Mouse (Mus musculus) stomach, embryonic 15.5 days (tissue): Measurements from ENCODE around the gene Il20rb. TPM values are rescaled to one million over a fixed set of nuclear protein-coding genes. Genes with fewer than 3 reads are reported as not detected.

ENCODE experiments used
- ATAC-seq: fragments of 200-750 bp; cut with Nextera tagmentation; 2 replicates; pipeline ENCODE4 v1.8.0; 2017; ENCODE audit warnings: low read depth, moderate number of reproducible peaks, moderate TSS enrichment; ENCODE audit not compliant: insufficient read depth, low FRiP score
- H3K27ac ChIP-seq: fragments of 300-500 bp; sonication (generic); 2 replicates; pipeline ENCODE4 v1.5.1; 2015; ENCODE audit warnings: mild to moderate bottlenecking, inconsistent platforms
- H3K27me3 ChIP-seq: fragments of 300-500 bp; sonication (generic); replicated peaks from 2 replicates; pipeline ENCODE4 v1.6.1; 2015; ENCODE audit warnings: inconsistent platforms
- H3K36me3 ChIP-seq: fragments of 300-500 bp; sonication (generic); 2 replicates; pipeline ENCODE4 v1.6.1; 2015; ENCODE audit warnings: inconsistent platforms
- H3K4me1 ChIP-seq: fragments of 300-500 bp; sonication (generic); 2 replicates; pipeline ENCODE4 v1.6.1; 2015; ENCODE audit warnings: inconsistent platforms
- H3K4me2 ChIP-seq: fragments of 300-500 bp; sonication (generic); 2 replicates; pipeline ENCODE4 v1.6.1; 2015; ENCODE audit warnings: mild to moderate bottlenecking, inconsistent platforms
- H3K4me3 ChIP-seq: fragments of 300-500 bp; sonication (generic); replicated peaks from 2 replicates; pipeline ENCODE4 v1.5.1; 2015; ENCODE audit warnings: inconsistent platforms
- H3K9ac ChIP-seq: fragments of 300-500 bp; sonication (generic); 2 replicates; pipeline ENCODE4 v1.6.1; 2015; ENCODE audit warnings: inconsistent platforms
- H3K9me3 ChIP-seq: fragments of 300-500 bp; sonication (generic); 2 replicates; pipeline ENCODE4 v1.6.1; 2016; ENCODE audit warnings: inconsistent platforms
- WGBS: fragments of 180-500 bp; shearing (Covaris S2); methylation state at CpG from one replicate; pipeline ENCODE4 v1.1.7; 2015; 5-methylcytosine and 5-hydroxymethylcytosine counted together
- polyA plus RNA-seq: library from polyadenylated mRNA; unstranded; fragments of >200 nt; fragmentation: Nextera tagmentation; extraction: Ambion mirVana; gene quantifications from 2 replicates; pipeline ENCODE4 v1.2.1, GENCODE M21; 2015

Gene Il20rb
- polyA plus RNA-seq: 1.4 TPM in 2 replicates

DNA sequence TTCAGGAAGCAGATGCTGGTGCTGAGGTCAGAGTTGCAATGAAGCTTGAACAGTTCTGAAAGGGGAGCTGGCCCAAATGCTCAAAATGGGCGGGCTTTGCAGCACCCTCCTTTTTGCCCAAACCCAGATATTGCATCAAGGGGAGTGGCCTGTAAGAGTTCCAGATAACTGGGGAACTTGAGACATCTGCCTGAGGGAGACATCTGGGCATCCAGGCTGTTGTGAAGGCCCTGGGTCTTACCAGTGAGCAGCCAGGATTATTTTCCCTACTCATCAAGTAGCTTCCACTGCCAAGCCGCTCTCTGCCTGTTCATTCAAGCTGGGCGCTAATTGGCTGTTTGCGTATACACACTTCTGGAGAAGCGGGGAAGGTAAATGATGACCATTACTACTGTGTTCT, at the start of gene Il20rb:
Gene Il20rb (minus strand): TSS at position 358 of the 400 bp plus-strand sequence.
- no peak within 1 kb of the TSS for H3K27ac ChIP-seq
- H3K4me2 ChIP-seq: no peak within 1 kb of the TSS
- no peaks in the 10 kb centered on the region for H3K9me3 ChIP-seq
- H3K27me3 ChIP-seq: no peaks in the 10 kb centered on the region
- 0 out of 2 replicates have a peak, but pooled peaks cover 8% of the 10 kb centered on the region for H3K4me1 ChIP-seq
- 81% methylated on average over 5 of the region's 5 CpGs for WGBS
- H3K36me3 ChIP-seq: no peaks in the 10 kb centered on the region
- H3K4me3 ChIP-seq: no peak within 1 kb of the TSS
- no peak within 1 kb of the TSS for H3K9ac ChIP-seq
- ATAC-seq: no peak

GRCm38 (mm10) chr9:100535618-100536262, 49.2 kb upstream of the Il20rb start:
- no peak overlapping the region for H3K4me3 ChIP-seq
- no peaks in the 10 kb centered on the region for H3K27me3 ChIP-seq
- H3K27ac ChIP-seq: no peak overlapping the region
- no peak overlapping the region for H3K9ac ChIP-seq
- no peaks in the 10 kb centered on the region for H3K36me3 ChIP-seq
- WGBS: 86% methylated on average over 2 of the region's 2 CpGs
- no peaks in the 10 kb centered on the region for H3K9me3 ChIP-seq
- no peaks in the 10 kb centered on the region for H3K4me1 ChIP-seq
- no peak; the same call in 1 of the 2 replicates for ATAC-seq
- H3K4me2 ChIP-seq: no peak overlapping the region

GRCm38 (mm10) chr9:100534686-100535085, 48.1 kb upstream of the Il20rb start:
- ATAC-seq: no peak

GRCm38 (mm10) chr9:100532847-100533505, 46.4 kb upstream of the Il20rb start:
- H3K4me2 ChIP-seq: no peak overlapping the region
- 55% methylated on average over 3 of the region's 3 CpGs for WGBS

More at GRCm38 (mm10) chr9:100534686-100535085, 48.1 kb upstream of the Il20rb start:
- H3K9me3 ChIP-seq: no peaks in the 10 kb centered on the region
- no peaks in the 10 kb centered on the region for H3K27me3 ChIP-seq
- H3K36me3 ChIP-seq: no peaks in the 10 kb centered on the region
- H3K27ac ChIP-seq: no peak overlapping the region
- no peak overlapping the region for H3K4me2 ChIP-seq
- WGBS: 87% methylated on average over 3 of the region's 3 CpGs
- no peaks in the 10 kb centered on the region for H3K4me1 ChIP-seq
- no peak overlapping the region for H3K4me3 ChIP-seq
- no peak overlapping the region for H3K9ac ChIP-seq

GRCm38 (mm10) chr9:100531296-100531695, 44.7 kb upstream of the Il20rb start:
- Histone ChIP-seq H3K4me2 (no peak overlapping the region), H3K4me3 (no peak overlapping the region), H3K9ac (no peak overlapping the region), H3K27ac (no peak overlapping the region), H3K4me1 (no peaks in the 10 kb centered on the region), H3K36me3 (no peaks in the 10 kb centered on the region), H3K9me3 (no peaks in the 10 kb centered on the region), H3K27me3 (no peaks in the 10 kb centered on the region)
- WGBS: 68% methylated on average over 1 of the region's 1 CpGs
- no peak for ATAC-seq

More at GRCm38 (mm10) chr9:100532847-100533505, 46.4 kb upstream of the Il20rb start:
- H3K4me3 ChIP-seq: no peak overlapping the region
- no peak overlapping the region for H3K27ac ChIP-seq
- H3K36me3 ChIP-seq: no peaks in the 10 kb centered on the region
- no peak for ATAC-seq
- no peak overlapping the region for H3K9ac ChIP-seq
- H3K9me3 ChIP-seq: no peaks in the 10 kb centered on the region
- H3K4me1 ChIP-seq: no peaks in the 10 kb centered on the region
- no peaks in the 10 kb centered on the region for H3K27me3 ChIP-seq

GRCm38 (mm10) chr9:100525225-100525624, 38.6 kb upstream of the Il20rb start:
- 81% methylated on average over 2 of the region's 2 CpGs for WGBS

DNA sequence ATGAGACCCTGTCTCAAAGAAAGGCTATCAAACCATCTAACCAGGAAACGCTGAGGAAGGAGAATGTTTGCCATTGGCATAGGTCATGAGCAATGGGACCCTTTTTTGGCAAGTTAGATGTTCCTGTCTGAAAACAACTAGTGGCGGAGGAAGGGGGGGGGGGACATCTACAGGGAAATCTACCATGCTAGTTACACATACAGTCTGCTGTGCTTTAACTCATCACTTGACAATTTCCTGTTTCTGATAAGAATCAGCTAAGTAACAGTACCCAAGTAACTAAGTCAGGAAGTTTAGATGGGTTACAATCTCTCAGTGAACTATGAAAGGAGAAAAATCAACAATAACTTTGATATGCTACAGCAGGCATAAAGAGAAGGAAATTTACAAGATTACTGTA, 35.4 kb upstream of the Il20rb start:
- ATAC-seq: no peak
- WGBS: 63% methylated on average over 2 of the region's 2 CpGs
- no peaks in the 10 kb centered on the region for H3K4me1 ChIP-seq
- no peak overlapping the region for H3K27ac ChIP-seq
- no peaks in the 10 kb centered on the region for H3K9me3 ChIP-seq
- H3K4me2 ChIP-seq: no peak overlapping the region
- no peaks in the 10 kb centered on the region for H3K27me3 ChIP-seq
- H3K36me3 ChIP-seq: no peaks in the 10 kb centered on the region
- H3K9ac ChIP-seq: no peak overlapping the region
- no peak overlapping the region for H3K4me3 ChIP-seq

More at GRCm38 (mm10) chr9:100525225-100525624, 38.6 kb upstream of the Il20rb start:
- Histone ChIP-seq H3K36me3 (no peaks in the 10 kb centered on the region), H3K4me3 (no peak overlapping the region), H3K4me2 (no peak overlapping the region), H3K27ac (no peak overlapping the region), H3K4me1 (no peaks in the 10 kb centered on the region), H3K9me3 (no peaks in the 10 kb centered on the region), H3K9ac (no peak overlapping the region), H3K27me3 (no peaks in the 10 kb centered on the region)
- no peak for ATAC-seq

DNA sequence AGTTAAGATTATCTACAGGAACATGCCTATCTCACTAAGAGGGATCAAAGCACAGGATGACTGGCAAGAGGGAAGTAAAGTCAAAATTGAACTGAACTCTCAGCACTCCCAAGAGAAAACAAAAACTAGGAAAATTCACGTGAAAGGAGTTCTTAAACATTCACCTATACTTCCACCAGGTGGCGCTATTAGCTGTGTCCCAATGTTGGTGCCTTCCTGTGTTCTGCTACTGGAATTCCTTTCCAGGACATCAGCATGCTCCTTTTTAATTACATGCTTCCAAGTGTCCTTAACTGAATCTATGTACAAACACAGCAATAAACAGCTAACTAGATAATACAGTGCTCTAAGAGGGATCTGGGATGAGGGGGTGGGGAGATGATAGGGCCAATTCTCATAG, 34.0 kb upstream of the Il20rb start:
- no peak overlapping the region for H3K9ac ChIP-seq
- no peak overlapping the region for H3K4me2 ChIP-seq
- H3K4me1 ChIP-seq: no peaks in the 10 kb centered on the region
- 3% methylated on average over 2 of the region's 2 CpGs for WGBS
- H3K9me3 ChIP-seq: no peaks in the 10 kb centered on the region
- H3K4me3 ChIP-seq: no peak overlapping the region
- H3K27ac ChIP-seq: no peak overlapping the region
- H3K36me3 ChIP-seq: no peaks in the 10 kb centered on the region
- ATAC-seq: no peak
- no peaks in the 10 kb centered on the region for H3K27me3 ChIP-seq

DNA sequence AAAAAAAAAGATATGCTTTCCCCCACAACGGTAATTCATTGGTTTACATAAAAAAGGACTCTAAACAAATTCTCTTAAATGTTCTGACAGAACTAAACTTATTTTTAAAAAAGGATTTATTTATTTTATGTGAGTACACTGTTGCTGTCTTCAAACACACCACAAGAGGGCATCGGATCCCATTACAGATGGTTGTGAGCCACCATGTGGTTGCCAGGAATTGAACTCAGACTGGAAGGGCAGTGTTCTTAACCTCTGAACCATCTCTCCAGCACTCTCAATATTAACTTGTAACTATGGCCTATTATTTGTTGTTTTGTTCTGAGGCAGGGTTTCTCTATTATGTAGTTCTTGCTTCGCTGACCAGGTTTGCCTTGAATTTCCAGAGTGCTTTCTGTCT, 33.4 kb upstream of the Il20rb start:
- Histone ChIP-seq H3K9ac (no peak overlapping the region), H3K4me2 (no peak overlapping the region), H3K27ac (no peak overlapping the region), H3K4me1 (no peaks in the 10 kb centered on the region), H3K4me3 (no peak overlapping the region), H3K9me3 (no peaks in the 10 kb centered on the region), H3K36me3 (no peaks in the 10 kb centered on the region), H3K27me3 (no peaks in the 10 kb centered on the region)
- ATAC-seq: no peak
- WGBS: 96% methylated on average over 3 of the region's 3 CpGs

GRCm38 (mm10) chr9:100507581-100507980, 21.0 kb upstream of the Il20rb start:
- no peak overlapping the region for H3K27ac ChIP-seq
- H3K9me3 ChIP-seq: no peaks in the 10 kb centered on the region
- WGBS: 79% methylated on average over 2 of the region's 2 CpGs
- no peak overlapping the region for H3K4me2 ChIP-seq
- ATAC-seq: no peak
- no peaks in the 10 kb centered on the region for H3K27me3 ChIP-seq
- no peaks in the 10 kb centered on the region for H3K36me3 ChIP-seq
- no peak overlapping the region for H3K9ac ChIP-seq
- H3K4me1 ChIP-seq: 0 out of 2 replicates have a peak, but pooled peaks cover under 1% of the 10 kb centered on the region
- no peak overlapping the region for H3K4me3 ChIP-seq

DNA sequence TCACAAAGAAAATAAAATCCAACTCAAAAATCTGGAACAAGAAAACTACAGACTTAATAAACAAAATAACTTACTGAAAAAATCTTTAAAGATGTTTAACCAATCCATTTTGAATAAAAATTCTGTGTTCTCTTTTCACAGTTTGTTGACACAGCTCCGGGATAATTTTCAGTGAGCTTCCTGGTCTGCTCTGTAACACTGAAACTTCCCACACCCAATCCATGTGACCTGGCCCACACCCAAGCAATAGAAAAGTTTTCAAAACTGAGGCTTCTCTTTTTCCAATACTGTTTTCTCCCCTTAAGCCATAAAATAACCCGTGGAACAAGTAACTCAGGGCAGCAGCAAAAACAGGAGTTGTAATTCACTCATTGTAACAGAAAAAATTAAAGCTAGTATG, 20.1 kb upstream of the Il20rb start:
- ATAC-seq: no peak; the same call in 1 of the 2 replicates
- no peaks in the 10 kb centered on the region for H3K27me3 ChIP-seq
- H3K9ac ChIP-seq: no peak overlapping the region
- 34% methylated on average over 2 of the region's 2 CpGs for WGBS
- no peaks in the 10 kb centered on the region for H3K9me3 ChIP-seq
- H3K4me1 ChIP-seq: no peaks in the 10 kb centered on the region
- H3K4me2 ChIP-seq: no peak overlapping the region
- no peaks in the 10 kb centered on the region for H3K36me3 ChIP-seq
- no peak overlapping the region for H3K4me3 ChIP-seq
- H3K27ac ChIP-seq: no peak overlapping the region; the same call in 1 of the 2 replicates

DNA sequence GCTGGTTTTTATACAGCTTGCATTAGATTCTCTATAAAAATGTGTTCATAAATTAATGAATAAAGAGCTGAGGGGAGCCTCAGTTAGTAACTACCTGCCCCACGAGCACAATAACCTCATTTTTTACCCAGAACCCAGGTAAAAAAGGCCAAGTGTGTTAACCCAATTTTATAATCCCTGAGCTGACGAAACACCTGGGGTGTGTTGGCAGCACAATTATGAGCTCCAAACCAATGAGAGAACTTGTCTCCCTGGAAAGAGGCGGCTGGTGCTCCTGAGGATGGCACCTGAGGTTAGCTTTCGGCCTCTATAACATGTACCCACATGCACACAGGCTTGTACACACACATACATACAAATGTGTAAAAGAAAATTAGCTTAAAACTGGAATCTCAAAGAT, 18.9 kb upstream of the Il20rb start:
- no peak for ATAC-seq
- H3K4me3 ChIP-seq: peak overlapping the region; percentile 11; the same call in 1 of the 2 replicates
- WGBS: 77% methylated on average over 4 of the region's 4 CpGs
- no peak overlapping the region for H3K9ac ChIP-seq
- H3K4me1 ChIP-seq: no peaks in the 10 kb centered on the region
- H3K27me3 ChIP-seq: no peaks in the 10 kb centered on the region
- no peaks in the 10 kb centered on the region for H3K36me3 ChIP-seq
- H3K4me2 ChIP-seq: peak overlapping the region; percentile 20; the same call in 1 of the 2 replicates
- peak overlapping the region; percentile 54; the same call in 1 of the 2 replicates for H3K27ac ChIP-seq
- no peaks in the 10 kb centered on the region for H3K9me3 ChIP-seq
